Mouse (Mus musculus) heart, postnatal 10 days (tissue): ENCODE measurements around the gene Pnliprp2. TPM values are rescaled to one million over a fixed set of nuclear protein-coding genes. Genes with fewer than 3 reads are reported as not detected.
A peak's percentile ranks its signal among the peaks of the same experiment; 100 is the strongest.

Source experiments
- DNase-seq, 2 experiments: peaks; one replicate each; pipeline ENCODE4 v3.0.0; 2021
- intact Hi-C: fragments of 180-260 bp; cut with DNase I; formaldehyde crosslinking; loops from one replicate; pipeline ENCODE4 v1.15.1; 2025
- total RNA-seq, 2 experiments: library from RNA; stranded (reverse); gene quantifications; 2 replicates each; pipeline ENCODE4 v1.2.3; 2021

Gene Pnliprp2
- total RNA-seq, result not detected

- no peak for DNase-seq
- intact Hi-C loops, result no loop called here
These were observed at the start of gene Pnliprp2 for GRCm38 (mm10) chr19:58759423-58759822. Gene Pnliprp2, plus strand, starts transcription at chr19:58759719.

DNA sequence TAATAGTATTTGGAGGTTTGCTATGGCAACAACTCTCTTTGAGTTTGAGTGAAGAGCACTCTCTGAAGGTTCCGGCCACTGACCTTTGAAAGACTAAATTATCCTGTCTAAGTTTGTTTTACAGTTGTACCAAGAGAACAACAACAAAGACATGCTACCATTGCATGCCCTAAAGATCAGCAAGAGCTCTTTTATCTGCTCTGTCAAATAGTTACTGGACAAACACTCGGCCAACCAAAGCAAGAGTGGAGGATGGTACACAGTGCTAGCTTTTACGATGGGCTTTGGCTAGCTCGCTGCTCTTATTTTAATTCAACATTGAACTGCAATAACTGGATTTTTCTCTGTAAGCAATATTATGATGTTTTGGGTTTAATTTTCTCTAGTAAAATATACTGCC lies 41.6 kb upstream of the Pnliprp2 start:
- intact Hi-C loops, result no loop called here
- no peak for DNase-seq

GRCm38 (mm10) chr19:58720439-58720838 lies 39.1 kb upstream of the Pnliprp2 start:
- intact Hi-C loops, result no loop called here
- DNase-seq, result no peak

DNA sequence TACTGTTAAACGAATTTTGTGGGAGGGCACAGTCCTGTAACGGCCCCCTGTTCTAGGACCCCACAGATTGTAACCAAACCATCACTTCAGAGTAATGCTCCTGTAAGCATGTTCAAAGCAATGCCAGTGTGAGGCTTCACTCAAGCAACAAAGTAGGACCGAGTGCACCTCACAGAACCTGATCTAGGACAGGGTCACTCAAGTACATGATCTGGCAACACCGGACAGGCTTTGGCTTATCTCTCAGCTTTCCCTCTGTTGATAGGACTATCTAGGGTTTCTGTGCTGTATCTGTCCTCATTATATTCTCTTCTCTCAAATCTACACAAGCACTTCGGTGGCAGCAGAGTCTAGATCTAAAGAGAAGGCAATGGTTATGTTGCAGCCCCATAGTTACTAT lies 33.0 kb upstream of the Pnliprp2 start:
- intact Hi-C loops, result no loop called here

GRCm38 (mm10) chr19:58727756-58728155 lies 31.8 kb upstream of the Pnliprp2 start:
- intact Hi-C loops, result no loop called here
- DNase-seq, result no peak

More for the DNA sequence above, 33.0 kb upstream of the Pnliprp2 start:
- no peak for DNase-seq

DNA sequence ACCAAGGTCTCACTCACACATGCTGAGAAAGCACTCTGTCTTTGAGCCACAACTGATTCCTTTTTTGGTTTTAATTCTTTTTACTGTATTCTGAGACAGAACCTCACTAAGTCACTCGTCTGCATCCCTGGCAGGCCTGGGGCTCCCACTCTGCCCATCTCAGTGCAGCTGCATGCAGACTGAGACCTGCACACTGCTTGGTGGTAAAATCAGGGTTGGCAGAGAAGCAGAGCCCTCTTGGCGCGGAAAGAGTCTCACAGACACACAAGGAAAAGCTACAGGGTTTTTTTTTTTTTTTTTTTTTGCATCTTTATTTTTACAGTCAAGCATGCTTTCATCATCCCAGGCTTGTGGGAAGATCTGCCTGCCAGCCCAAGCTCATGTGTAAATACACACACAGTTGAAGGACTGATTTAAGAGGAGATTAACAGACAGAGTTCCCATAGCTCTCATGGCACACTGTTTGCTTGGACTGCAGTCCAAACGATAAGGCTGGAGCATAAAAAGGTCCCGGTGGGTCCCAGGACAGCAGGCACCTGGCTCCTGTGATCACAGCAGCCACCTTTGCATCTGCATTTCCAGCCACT lies 31.0 kb upstream of the Pnliprp2 start, which contains the start of gene Pnliprp1:
Gene Pnliprp1 (plus strand): TSS at position 443 of the 587 bp plus-strand sequence.
- intact Hi-C loops, result no loop called here
- DNase-seq, result no peak

DNA sequence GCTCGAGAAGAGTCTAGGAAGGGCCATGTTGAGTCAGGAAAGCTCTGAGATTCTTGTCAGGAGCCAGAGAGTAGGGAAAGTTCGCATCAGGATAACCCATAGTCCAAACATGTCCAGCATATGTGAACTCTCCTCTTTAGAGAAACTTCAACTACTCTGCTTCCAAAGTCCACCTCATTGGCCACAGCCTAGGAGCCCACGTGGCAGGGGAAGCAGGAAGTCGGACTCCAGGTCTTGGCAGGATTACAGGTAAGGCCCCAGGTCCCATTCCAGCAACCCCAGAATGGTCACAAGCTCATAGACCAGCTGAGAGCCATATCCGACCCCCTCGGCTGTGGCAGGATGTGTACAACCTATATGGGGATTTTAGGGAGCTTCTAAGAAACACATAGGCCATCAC lies 26.3 kb upstream of the Pnliprp2 start:
- no peak for DNase-seq
- intact Hi-C loops, result no loop called here

GRCm38 (mm10) chr19:58738111-58738510 lies 21.4 kb upstream of the Pnliprp2 start:
- intact Hi-C loops, result no loop called here
- no peak for DNase-seq

GRCm38 (mm10) chr19:58741036-58741435 lies 18.5 kb upstream of the Pnliprp2 start:
- no peak for DNase-seq
- intact Hi-C loops, result no loop called here

DNA sequence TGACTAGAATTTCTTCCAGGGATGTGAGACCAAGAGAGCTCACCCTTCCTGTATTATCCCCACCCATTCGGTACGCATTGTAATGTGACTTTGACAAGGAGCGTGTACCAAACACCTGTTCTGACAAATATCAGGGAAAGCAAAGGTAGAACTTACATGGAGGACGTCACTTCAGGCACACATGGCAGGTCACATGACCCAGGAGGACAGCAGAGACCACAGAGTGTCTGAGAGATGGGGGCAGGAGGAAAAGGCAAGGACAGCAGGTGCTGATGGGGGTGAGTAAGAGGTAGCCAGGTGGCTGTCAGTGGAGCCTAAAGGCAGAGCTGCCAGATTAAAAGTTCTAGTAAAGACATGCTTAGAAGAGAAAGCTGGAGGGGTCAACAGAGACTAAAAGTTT lies 16.8 kb upstream of the Pnliprp2 start:
- intact Hi-C loops, result no loop called here
- DNase-seq, result no peak

GRCm38 (mm10) chr19:58743736-58744135 lies 15.8 kb upstream of the Pnliprp2 start:
- intact Hi-C loops, result no loop called here
- DNase-seq, result no peak

GRCm38 (mm10) chr19:58747498-58748000 lies 12.0 kb upstream of the Pnliprp2 start:
- intact Hi-C loops, result no loop called here
- DNase-seq, result no peak

DNA sequence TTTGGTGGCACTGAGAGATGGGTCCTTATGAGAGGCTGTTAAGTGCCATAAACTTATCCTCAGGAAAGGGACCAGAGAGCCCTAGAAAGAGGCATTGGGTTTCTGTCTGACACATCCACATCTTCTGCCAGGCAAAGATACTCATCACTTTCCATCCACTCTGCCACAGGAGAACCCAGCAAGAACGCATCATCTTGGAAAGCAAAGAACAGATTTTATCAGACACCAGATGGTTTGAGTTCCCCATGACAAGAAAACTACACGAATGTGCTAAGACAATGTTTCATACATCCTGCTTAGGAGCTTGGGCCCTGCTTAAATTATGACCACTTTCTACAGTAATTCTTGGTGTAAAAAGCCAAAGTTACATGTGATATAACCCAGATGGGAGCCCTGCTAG lies 8.7 kb upstream of the Pnliprp2 start:
- intact Hi-C loops, result no loop called here
- no peak for DNase-seq

- intact Hi-C loops, result no loop called here
- no peak for DNase-seq
These were observed 8.0 kb upstream of the Pnliprp2 start for GRCm38 (mm10) chr19:58751504-58751903.

GRCm38 (mm10) chr19:58758871-58759270 lies 648 bp upstream of the Pnliprp2 start:
- intact Hi-C loops, result no loop called here

DNA sequence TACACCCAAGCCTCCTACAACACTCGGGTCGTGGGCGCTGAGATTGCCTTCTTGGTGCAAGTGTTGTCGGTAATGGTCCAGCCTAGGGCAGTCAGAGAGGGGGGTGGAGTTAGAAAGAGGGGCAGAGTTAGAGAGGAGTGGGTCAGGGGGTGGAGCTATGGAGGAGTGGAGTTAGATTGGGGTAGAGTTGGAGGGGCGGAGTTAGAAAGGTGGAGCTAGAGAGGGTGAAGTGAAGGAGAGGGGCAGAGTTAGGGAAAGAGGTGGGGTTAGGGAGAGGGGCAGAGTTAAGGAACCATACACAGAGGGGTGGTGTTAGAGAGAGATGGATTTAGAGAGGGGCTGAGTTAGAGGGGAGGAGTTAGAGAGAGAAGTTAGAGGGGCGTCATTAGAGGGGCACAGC lies 2.8 kb downstream of the Pnliprp2 start:
- no peak for DNase-seq
- intact Hi-C loops, result loop anchor here (2.0 kb wide), 2 partner anchors 44 to 434 kb away; no protein-coding TSS in a partner anchor

More at GRCm38 (mm10) chr19:58758871-58759270, 648 bp upstream of the Pnliprp2 start:
- DNase-seq, result no peak

DNA sequence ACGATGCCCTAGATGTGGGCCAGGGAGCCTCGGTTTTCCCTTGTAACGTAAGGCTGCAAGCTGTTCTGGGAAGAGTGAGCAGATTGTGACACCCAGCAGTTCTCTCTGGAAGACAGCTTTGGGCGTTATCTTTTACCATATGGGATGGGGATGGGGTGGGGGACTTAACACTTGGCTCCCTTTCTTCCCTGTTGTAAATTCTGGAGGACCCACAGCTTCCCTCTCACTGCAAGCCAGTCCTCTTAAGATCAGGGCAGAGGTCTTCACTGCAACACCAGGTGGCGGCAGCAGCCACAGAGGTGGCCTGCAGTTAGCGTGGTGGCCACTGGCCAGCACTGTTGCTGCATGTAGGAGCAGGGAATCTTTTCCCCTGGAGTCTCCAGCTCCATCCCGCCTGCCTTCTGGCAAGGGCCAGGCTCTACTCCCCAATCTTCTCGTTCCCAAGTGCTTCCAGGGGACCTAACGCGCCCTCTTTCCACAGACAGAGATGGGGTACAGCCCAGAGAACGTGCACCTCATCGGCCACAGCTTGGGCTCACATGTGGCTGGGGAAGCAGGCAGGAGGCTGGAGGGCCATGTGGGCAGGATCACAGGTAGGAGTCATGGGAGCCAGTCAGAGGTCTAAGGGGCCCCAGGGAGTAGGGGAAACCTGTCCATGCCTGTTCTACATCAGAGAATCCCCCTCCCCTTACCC lies 3.5 kb downstream of the Pnliprp2 start:
- DNase-seq, result peak; percentile 81 to 84
- intact Hi-C loops, result loop anchor here (1.0 to 2.0 kb wide), 3 partner anchors 44 to 434 kb away; no protein-coding TSS in a partner anchor

DNA sequence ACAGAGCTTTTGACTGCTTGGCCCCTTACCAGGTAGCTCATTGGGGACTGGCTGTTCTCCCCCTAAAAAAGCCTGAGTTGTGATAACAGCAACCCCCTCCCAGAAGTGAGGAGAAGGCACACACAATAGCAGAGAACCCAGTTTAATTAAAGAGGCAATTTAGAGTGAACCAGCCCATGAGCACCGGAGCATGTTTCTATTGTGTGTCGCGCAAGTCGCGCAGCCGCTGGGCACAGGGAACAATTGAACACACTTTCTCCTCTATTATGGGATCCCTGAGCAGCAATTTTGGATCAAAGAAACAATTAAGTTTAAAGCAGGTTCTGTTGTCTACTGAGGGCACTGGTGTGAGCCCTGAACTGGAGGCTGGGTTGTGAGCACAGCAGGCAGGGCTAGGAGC lies 7.8 kb downstream of the Pnliprp2 start:
- DNase-seq, result no peak
- intact Hi-C loops, result no loop called here

DNA sequence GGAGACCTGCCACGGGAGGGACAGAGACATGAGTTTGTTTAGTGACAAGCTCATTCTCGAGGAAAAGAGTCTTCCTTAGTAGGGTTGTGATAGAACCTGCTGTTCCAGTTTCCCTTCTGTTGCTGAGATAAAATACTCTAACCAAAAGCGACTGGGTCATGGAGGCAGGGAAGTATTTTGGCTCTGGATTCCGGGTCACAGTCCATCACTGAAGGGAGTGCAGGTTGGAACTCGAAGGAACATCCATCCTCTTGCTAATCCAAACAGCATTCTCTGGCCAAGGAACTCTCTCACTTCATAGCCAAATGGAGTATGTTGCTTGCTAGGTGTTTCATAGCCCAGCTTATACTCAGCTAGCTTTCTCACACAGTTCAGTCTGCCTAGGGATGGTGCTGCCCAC lies 16.9 kb downstream of the Pnliprp2 start:
- no peak for DNase-seq
- intact Hi-C loops, result no loop called here

- intact Hi-C loops, result no loop called here
- DNase-seq, result no peak
These were observed 22.0 kb downstream of the Pnliprp2 start for GRCm38 (mm10) chr19:58781566-58781965.

DNA sequence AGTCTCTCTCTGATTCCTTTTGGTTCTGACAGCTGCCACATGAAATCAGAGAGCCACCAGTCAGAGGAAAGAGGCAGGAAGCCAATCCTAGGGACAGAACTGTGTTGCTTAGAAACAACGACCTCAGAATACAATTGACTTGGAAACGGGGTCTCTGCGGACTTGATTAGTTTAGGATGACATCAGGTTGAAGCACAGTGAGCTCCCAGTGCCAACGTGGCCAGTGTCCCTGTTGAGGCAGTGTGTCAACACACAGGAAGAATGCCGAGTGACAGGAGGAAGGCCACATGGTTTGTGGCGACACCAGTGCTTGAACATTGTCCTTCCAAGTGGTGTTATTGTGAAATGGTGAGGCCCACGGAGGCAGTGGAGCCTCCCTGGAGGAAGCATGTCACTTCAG lies 24.4 kb downstream of the Pnliprp2 start:
- peak; percentile 25 to 36 for DNase-seq
- intact Hi-C loops, result no loop called here

DNA sequence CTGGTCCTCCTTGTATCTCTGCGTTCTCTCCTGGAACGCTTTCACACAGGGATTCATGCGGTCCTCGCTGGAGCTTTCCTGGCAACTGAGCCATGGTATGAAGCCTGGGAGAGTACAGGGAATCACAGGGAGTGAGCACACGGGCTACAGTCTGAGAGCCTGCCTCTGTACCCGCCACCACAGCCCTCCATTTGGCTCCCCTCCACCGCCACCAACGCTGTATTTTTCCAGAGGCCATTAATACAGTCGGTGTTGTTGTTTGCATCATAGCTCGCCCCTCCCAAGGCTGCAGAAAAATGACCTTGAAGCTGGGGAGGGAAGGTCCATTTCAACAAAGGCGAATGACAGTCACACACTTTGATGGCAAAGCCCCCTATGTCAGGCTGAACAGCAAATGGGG lies 29.7 kb downstream of the Pnliprp2 start:
- no peak for DNase-seq
- intact Hi-C loops, result no loop called here
